Mouse (Mus musculus): ENCODE measurements around the gene Fchsd2.

GRCm38 (mm10) chr7:101107073-101107810 lies 14.6 kb downstream of the Fchsd2 start:
- TF ChIP-seq POLR2A (IDR thresholded peaks at IDR 0.05; ENCODE audit: borderline replicate concordance, extremely low read depth, low read depth, low read length) = no peak
- no peak for TF ChIP-seq CTCF (IDR thresholded peaks at IDR 0.05; ENCODE audit: insufficient read depth, low read length)
